Mouse (Mus musculus): Measurements from ENCODE around the gene Dda1.
"Not testable (repeated sequence)": the region's sequence is repeated elsewhere in the genome, so short reads cannot be mapped to it uniquely, and the experiment has no call there.

Dda1 gene

DNA sequence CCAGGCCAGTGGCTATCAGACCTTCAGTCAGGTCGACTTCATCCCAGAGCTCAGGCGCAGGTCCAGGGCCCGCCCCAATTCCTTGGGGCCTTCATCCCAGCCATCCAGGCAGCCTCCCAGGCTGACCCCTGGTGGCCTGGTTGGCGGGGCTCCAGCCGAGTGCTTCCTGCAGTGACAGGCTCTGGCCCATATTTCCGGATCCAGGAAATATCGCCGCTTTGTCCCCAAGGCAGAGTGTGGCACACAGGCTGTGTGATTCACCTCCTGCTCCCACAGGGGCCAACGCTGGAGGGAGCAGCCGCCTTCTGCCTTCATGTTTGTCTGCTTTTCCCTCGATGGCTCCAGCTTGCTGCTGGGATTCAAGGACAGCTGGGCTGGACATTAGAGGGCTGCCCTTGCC is 27.5 kb downstream of the Dda1 start:
- peak; percentile 69 for DNase-seq (ENCODE audit: low spot score)

DNA sequence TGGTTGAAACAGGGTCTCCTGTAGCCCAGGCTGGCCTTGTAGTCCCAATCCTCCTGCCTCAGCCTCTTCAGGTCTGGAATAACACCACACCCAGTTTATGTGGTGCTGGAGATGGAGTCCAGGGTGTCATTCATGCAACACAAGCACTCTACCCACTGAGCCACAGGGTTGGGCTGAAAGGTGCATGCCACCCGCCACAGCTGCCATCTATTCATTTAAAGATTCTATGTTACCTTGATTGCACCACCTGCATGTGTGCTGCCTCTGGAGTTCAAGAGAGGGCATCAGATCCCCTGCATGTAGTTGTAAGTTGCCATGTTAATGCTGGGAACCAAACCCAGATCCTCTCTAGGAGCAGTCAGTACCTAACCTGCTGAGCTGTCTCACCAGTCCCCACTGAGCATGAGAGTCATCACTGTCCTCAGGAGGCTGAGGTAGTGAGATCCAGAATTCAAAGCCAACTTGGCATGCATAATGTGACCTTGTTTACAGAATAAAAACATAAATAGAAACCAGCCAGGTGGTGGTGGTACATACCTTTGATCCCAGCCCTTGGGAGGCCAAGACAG is 28.2 kb downstream of the Dda1 start:
- DNase-seq (ENCODE audit: low spot score) = no peak

DNA sequence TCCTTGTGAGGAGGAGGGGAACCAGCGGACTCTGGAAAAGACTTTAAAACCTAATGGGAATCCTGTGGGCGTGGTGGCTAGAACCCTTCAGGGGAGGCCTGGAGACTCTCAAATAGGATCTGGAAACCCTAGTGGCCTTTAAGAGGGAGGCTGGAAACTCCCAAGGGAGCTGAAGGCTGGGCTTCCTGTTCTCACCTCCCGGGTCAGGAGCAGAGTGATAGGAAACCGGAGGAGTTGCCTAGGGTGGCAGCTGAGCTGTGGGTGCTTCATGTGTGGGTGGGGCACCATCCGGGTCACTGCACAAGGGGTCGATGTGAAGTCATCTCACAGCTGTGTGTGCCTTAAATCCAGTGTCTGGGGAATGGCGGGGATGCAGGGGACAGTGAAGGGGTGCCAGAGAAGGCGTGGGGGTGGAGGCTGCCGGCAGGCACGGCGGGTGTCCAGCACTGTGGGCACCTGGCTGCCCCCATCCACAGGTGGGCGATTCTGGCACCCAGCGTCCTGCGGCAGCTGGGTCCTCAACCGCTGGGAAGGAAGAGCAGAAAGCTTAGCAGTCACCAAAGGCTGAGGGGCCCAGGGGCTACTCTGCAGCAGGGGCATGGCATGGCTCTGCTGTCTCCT is 29.0 kb downstream of the Dda1 start:
- DNase-seq (ENCODE audit: low spot score) = no peak

DNA sequence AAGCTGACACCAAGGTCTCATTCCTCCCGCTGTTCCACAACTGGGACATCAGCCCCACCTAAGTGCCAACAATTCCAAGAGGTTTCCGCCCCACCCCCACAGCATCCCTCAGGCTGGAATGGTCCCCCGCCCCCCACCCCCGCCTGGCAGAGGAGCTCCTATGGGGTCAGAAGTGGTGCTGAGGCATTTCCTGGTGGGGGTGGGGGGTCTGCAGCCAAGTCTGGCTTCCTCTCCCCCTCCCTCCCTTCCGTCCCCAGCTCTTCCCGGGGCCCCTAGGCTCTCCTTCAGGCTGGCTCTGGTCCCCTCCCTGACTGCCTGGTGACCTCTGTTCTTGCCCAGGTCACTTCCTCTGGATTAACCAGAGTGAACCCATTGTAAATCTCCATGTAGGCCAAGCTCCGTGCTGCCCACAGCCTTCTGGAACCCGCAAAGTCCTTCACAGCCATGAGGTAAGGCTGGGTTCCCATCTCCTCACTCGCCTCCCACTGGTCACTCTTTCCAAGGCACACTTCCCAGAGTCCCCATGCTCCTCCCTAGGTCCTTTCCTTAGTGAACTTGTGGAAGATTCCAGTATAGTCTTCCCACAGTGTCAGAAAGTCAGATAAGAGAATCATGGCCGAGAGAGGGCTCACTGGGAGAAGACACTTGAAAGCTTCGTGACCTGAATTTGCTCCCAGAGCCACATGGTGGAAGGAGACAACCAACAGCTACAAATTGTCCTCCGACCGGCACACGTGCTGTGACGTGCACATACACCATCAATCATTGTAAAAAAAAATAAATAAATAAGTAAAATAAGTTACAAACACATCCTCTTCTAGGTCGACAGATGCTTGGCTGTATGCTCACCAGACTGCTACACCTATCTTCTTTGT is 30.1 kb downstream of the Dda1 start:
- DNase-seq (ENCODE audit: low spot score) = no peak

DNA sequence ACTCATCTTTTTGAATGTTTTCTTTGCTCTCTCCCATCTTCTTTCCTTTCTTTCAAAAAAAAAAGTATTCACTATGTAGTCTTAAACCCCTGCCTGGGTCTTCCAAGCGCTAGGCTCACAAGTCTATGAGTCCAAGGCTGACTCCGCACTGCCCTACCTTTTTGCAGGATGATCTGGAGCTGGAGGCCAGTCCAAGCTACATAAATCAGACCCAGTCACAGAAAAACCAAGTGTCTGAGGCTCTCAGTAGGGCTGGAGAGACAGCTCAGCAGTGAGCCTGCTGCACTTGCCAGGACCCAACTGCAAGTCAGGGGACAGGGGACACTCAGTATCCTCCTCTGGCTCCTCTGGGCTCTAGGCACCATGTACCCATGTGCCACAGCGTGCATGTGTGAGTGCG is 35.4 kb downstream of the Dda1 start:
- DNase-seq (ENCODE audit: low spot score) = no peak

DNA sequence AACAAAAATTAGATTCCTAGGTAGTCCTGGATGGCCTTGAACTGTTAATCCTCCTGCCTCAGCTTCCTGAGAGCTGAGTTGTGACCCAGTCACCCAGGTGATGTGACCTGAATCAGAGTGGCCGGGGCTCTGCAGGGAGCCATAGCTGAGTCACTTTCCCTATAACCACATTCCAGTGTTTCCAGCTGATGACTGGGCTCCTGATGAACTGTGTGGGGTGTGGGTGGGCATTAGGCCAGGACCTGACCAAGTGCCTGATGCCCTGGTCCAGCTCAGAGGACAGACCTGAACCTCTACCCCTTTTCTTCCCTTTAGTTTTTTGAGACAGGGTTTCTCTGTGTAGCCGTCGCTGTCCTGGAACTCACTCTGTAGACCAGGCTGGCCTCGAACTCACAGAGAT is 36.3 kb downstream of the Dda1 start:
- no peak for DNase-seq (ENCODE audit: low spot score)

DNA sequence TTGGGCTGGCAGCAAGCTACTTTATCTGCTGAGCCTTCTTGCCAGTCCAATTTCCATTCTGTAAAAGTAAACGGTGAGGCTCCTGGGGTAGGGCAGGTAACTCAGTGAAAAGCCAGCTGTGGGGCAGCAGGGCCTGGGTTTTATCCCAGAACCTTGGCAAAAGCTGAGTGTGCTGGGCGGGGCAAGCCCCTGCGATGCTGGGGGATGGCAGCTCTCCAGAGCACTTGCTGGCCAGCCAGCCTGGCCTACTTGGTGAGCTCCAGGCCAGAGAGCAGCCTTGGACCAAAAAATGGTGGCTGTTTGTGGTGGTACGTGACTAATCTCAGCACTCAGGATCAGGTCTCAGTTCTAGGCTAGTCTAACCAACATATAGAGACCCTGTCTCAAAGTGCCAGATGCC is 37.0 kb downstream of the Dda1 start:
- no peak for DNase-seq (ENCODE audit: low spot score)

DNA sequence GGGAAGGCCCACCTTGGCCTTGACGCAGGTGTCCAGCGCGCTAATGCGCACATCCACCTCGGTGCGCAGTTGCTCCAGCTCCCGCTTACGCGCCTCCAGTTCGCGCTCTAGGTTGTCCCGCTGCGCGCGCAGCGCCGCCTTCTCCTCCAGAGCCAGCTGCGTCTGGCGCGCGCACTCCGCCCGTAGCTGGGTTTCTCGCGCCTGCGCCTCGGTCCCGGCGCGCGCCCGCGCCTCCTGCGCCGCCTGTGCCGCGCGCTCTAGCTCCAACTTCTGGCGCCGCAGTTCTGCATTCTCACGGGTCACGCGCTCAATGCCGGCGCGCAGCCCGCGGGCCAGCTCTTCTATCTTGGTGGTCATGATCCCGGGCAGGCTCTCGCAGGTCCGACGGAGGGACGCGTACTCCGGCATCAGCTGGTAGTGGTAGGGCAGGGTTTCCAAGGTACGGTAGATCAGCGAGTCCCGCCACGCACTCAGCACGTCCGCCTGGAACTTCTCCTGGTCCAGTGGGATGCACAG is 38.6 kb downstream of the Dda1 start:
- DNase-seq (ENCODE audit: low spot score) = no peak

DNA sequence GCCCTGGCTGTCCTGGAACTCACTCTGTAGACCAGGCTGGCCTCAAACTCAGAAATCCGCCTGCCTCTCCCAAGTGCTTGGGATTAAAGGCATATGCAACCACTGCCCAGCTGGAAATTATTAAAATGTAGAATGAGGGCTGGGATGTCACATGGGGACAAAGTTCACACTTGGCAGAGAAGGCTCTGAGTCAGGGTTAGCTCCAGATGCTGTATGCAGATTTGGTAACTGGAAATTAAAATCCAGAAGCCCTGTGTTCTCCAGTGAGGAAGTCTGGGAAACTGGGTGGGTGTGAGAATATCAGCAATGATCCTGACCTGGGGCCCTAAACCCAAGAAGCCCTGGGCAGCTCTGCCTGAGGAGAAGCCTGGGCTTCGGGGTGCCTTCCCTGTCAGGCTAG is 40.3 kb downstream of the Dda1 start:
- DNase-seq (ENCODE audit: low spot score) = no peak

DNA sequence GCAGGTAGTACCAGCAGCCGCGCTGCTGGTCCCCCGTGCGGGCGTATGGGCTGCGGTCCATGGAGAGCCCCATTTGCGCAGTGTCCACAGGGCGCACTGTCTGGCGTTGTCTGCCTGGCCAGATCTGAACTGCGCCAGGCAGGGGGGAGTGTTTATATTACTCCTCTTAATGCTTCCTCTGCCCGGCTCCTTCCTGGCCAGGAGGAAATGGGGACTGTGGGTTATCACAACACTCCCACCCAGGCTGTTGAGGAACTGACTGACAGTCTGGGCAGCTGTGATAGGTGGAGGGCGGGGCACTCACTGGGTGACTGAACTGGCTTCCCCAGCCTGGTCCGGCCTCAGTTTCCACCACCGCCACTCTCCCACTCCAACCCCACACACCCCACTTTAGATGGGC is 42.6 kb downstream of the Dda1 start, which contains the start of gene Plvap:
Plvap (minus strand) TSS at position 109 of the 400 bp plus-strand sequence.
- no peak for DNase-seq (ENCODE audit: low spot score)

DNA sequence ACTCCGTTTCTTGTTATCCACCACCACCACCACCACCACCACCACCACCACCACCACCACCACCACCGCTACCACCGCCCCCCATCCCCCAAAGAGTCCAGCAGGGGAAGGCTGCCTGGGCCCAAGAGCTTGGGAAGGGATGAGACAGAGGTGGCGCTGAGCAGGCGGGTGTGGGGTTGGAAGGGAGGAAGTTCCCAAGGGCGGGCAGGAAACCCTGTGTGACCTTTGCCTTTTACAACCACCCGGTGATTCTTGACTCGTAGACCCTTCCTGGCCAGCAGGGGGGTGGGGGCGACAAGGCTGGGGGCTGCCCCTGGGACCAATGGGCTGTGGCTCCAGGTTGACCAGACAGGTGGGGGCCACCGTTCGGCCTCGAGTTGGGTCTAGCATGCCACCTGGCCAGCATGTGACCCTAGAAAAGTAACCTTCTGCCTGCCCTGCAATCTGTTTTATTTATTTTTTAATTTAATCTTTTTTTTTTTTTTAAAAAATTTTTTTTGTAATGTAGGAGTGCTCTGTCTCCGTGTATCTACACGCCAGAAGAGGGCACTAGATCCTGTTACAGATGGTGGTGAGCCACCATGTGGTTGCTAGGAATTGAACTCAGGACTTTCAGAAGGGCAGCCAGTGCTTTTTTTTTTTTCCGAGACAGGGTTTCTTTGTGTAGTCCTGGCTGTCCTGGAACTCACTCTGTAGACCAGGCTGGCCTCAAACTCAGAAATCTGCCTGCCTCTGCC is 44.2 kb downstream of the Dda1 start:
- no peak for DNase-seq (ENCODE audit: low spot score)

DNA sequence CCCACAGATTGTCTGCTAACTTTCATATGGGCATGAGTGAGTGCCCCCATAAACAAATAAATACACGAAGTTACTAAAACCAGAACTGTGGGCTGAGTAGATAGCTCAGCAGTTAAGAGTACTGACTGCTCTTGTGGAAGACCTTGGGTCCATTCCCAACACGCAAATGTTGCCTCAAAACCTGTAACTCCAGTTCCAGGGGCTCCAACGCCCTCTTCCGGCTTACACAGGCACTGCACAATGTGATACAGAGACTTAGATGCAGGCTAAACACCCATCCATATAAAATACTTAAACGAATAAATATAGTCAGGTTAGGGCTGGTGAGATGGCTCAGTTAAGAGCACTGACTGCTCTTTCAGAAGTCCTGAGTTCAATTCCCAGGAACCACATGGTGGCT is 46.0 kb downstream of the Dda1 start:
- no peak for DNase-seq (ENCODE audit: low spot score)

DNA sequence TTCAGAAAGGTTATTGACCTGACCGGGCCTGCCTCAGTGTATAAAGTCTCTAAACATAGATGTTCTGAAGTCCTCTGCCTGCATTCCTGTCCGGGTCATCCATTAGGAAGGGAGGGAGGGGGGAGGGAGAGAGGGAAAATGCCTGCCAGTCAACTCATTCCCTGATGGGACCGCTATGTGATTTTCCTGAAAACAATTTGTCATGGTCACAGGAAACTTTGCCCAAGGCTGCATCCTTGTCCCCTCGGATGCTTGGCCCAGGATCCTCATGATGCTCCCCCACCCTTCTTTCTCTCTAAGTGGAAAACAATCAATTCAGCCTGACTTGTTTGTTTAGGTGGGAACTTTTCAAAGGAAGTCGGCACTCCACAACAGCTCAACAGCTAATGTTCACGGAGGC is 47.8 kb downstream of the Dda1 start:
- no peak for DNase-seq (ENCODE audit: low spot score)

DNA sequence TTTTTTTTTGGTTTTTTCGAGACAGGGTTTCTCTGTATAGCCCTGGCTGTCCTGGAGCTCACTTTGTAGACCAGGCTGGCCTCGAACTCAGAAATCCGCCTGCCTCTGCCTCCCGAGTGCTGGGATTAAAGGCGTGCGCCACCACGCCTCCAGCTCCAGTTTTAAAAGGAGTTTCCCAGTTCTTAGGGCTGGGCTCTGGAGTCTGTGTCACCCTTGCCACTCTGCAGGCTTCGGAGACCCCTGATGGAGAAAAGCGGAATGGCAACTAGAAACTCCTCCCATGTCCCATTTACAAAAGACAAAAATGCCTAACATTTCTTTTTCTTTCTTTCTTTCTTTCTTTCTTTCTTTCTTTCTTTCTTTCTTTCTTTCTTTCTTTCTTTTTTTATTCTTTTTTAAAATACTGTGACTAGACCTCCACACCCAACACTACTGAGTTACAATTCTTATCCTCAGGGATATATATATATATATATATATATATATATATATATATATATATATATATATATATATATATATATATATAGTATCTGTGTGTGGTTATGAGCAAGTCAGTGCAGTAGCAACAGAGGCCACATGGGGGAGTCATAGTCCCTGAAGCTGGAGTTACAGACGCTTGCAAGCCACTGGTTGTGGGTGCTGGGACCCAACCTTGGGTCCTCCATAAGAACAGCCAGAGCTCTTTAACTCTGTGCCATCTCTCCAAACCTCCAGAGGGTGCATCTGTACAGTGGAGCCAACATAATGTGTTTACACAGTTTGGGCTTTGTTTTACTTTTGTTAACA is 50.2 kb downstream of the Dda1 start:
- not testable (repeated sequence) for DNase-seq (ENCODE audit: low spot score)

DNA sequence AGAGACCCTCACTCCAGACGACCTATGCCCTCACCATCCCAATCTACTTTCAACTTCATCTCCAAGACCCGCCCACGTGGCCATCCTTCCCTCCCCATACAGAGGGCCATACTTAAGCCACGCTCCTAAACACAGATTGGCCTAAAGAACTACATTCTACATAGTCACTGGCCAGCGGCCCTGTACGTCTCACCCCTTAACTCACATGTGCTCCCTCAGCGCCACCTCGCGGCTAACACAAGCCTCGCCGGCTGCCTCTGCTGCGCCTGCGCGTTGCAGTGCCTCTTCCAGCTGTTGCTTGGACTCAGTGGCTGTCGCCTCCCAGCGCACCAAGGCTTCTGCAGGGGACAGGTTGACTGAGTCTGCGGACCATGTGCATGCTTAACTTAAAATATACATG is 52.6 kb downstream of the Dda1 start:
- peak; percentile 93 for DNase-seq (ENCODE audit: low spot score)

DNA sequence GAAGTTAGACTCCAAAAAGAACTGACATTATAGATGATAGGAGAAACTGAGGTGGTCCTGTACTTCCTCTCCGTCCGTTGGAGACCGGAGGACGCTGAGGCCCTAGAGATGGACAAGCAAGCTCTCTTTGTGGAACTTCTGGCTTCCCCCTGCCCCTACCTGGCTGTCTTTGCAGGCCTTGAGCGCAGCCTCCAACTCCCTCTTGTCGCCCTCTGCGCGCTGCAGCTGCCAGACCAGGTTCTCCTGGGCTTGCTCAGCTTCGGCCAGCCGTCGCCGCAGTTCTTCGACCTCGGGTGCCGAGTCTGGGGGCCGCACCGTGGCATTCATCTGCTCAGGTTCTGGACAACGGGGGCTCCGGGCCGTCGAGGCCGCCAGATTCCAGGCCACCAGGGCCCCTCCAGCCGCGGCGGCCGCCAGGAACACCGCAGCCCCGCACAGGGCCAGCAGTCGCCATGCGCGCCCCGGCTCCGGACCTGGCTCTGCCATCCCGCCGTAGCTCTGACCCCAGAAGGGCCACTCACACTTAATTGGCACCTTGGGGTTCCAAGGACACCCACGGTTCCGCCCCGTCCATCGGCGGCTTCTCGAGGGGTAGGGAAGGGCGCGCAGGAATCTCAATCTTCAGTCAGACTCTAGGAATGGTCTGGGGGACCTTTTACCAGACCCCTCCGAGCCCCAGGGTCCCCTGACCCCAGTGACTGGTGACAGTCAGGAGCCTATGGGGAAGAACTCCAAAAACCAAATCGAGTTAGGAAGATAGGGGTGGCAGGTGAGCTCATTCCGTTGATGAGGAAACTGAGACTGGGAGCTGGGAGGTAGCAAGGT is 56.4 kb downstream of the Dda1 start, which contains the start of gene Ccdc194:
Ccdc194 (minus strand) TSS at position 486 of the 825 bp plus-strand sequence.
- no peak for DNase-seq (ENCODE audit: low spot score)
